Mouse (Mus musculus): ENCODE measurements around the gene Golim4. TPM values are rescaled to one million over a fixed set of nuclear protein-coding genes. Genes with fewer than 3 reads are reported as not detected.

Gene Golim4
- polyA plus RNA-seq, 1 experiment from 2014 or later, result 18.2 TPM

DNA sequence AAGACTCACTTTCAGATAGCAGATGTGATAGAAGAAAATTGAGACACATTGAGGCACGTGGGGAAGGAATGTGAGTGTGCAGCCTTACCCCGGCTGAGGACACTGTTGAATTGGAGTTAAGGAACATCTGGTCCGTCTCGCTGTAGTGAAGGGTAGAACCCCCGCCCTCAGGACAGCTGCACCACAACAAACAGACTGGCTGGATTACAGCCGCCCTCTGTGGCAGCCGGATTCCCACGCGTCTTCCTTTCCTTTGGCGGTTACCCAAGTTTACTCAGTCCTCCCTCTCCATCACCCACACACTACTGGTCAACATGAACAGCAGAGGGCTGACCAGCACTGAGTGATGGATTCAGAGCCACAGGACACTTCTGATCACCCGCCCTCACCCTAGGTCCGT lies 96.0 kb downstream of the Golim4 start:
- WGBS (ENCODE audit: insufficient replicate concordance), result 65% methylated on average over 12 of the region's 12 CpGs
- no peaks in the 10 kb centered on the region for H3K36me3 ChIP-seq
- no peak overlapping the region for H3K9ac ChIP-seq
- no peak overlapping the region for H3K4me3 ChIP-seq (replicated peaks)
- no peaks in the 10 kb centered on the region for H3K27me3 ChIP-seq
- ATAC-seq (ENCODE audit: low read depth) (no peak), DNase-seq (no peak)
- H3K27ac ChIP-seq, result no peak overlapping the region
- H3K4me2 ChIP-seq, result no peak overlapping the region
- H3K9me3 ChIP-seq (replicated peaks), result no peaks in the 10 kb centered on the region
- no peaks in the 10 kb centered on the region for H3K4me1 ChIP-seq (replicated peaks)

DNA sequence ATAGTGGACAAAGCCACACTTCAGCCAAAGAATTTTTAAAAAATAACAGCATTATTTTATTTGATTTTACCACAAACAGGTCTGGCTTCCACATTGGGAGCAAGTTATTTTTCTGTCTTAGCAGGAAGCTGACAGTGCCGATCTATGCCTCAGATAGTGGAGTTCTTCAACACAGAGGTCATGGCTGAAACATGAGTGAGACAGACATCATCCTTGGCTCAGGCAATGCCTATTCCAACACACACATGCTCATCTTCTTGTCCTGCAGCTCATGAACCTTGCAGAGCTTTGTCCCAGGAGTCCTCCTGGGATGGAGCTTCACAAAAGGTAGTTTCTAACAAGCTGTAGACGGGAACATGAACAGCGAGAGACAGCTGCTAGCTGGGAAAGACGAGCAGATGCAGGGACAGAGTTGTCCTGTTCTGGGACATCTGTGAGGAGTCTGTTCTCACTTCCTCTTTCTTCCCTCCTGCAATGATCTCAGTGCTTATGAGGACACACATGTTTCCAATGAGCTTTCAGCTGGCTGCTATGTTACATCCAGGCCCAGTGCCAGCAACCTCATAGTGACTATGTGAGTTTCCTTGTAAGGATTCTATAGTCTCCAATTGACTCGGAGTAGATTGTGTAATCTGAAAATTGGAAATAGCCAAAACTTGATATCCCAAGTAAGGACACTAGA lies 121.3 kb downstream of the Golim4 start:
- Histone ChIP-seq H3K4me2 (no peak overlapping the region), H3K27ac (no peak overlapping the region), H3K36me3 (no peaks in the 10 kb centered on the region), H3K9me3 (replicated peaks) (no peaks in the 10 kb centered on the region), H3K4me1 (replicated peaks) (no peaks in the 10 kb centered on the region), H3K4me3 (replicated peaks) (no peak overlapping the region), H3K9ac (no peak overlapping the region), H3K27me3 (no peaks in the 10 kb centered on the region)
- ATAC-seq (ENCODE audit: low read depth) (no peak), DNase-seq (no peak)
- 54% methylated on average over 5 of the region's 5 CpGs for WGBS (ENCODE audit: insufficient replicate concordance)

DNA sequence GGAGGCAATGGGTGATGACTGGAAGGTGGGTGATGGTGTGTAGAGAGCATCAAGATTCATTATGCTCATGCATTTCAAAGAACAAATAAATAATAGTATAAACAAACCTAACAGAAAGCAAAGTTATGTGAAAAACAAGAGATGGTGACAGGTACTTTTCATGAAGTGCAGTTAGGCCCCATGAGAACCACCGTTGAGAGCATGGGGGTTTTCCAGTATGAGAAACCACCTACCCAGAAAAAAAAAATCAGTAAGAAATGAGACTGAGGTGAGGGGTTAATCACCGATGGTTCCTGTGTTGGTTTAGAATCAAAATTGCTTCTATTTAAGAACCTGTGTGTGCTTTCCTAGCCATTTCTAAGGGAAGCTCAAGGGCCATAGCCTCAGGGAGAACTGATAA lies 121.9 kb downstream of the Golim4 start:
- H3K4me1 ChIP-seq (replicated peaks), result no peaks in the 10 kb centered on the region
- no peaks in the 10 kb centered on the region for H3K36me3 ChIP-seq
- ATAC-seq (ENCODE audit: low read depth) (no peak), DNase-seq (no peak)
- no peaks in the 10 kb centered on the region for H3K27me3 ChIP-seq
- WGBS (ENCODE audit: insufficient replicate concordance), result 75% methylated on average over 2 of the region's 2 CpGs
- no peak overlapping the region for H3K9ac ChIP-seq
- no peak overlapping the region for H3K4me3 ChIP-seq (replicated peaks)
- no peaks in the 10 kb centered on the region for H3K9me3 ChIP-seq (replicated peaks)
- H3K4me2 ChIP-seq, result no peak overlapping the region
- no peak overlapping the region for H3K27ac ChIP-seq

Other genes starting within 250 kb of the Golim4 start
- not detected in 2 replicates for gene Gm29133, start 208.8 kb downstream of the Golim4 start, polyA plus RNA-seq (2015; fragmentation: Nextera tagmentation; extraction: Ambion mirVana)
- 0.02 TPM in 1 of 2 replicates, not detected in the other for gene Fstl5, start 117.3 kb upstream of the Golim4 start, polyA plus RNA-seq (2015; fragmentation: Nextera tagmentation; extraction: Ambion mirVana)

All from liver, embryonic 13.5 days (tissue).